Mouse (Mus musculus): ENCODE data around the gene Tmem238. TPM values are rescaled to one million over a fixed set of nuclear protein-coding genes. Genes with fewer than 3 reads are reported as not detected.
"Not testable (repeated sequence)": the region's sequence is repeated elsewhere in the genome, so short reads cannot be mapped to it uniquely, and the experiment has no call there.

Tmem238 gene
- 1 to 10 TPM; 3.7 to 5.2 TPM for total RNA-seq (2021)
- long read RNA-seq, experiment 1, transcript Tmem238-201 (2 exons, 1,375 nt), result major isoform, 8 of 8 reads
- long read RNA-seq, experiment 1, partial matches to known transcripts, result 0 of 8 reads
- long read RNA-seq, experiment 1, other reads (novel, unspliced or antisense), result 0 of 8 reads
- long read RNA-seq, experiment 2, transcript Tmem238-201 (2 exons, 1,375 nt), result major isoform, 6 of 7 reads
- long read RNA-seq, experiment 2, partial matches to known transcripts, result 0 of 7 reads
- long read RNA-seq, experiment 2, other reads (novel, unspliced or antisense), result 0 of 7 reads

DNA sequence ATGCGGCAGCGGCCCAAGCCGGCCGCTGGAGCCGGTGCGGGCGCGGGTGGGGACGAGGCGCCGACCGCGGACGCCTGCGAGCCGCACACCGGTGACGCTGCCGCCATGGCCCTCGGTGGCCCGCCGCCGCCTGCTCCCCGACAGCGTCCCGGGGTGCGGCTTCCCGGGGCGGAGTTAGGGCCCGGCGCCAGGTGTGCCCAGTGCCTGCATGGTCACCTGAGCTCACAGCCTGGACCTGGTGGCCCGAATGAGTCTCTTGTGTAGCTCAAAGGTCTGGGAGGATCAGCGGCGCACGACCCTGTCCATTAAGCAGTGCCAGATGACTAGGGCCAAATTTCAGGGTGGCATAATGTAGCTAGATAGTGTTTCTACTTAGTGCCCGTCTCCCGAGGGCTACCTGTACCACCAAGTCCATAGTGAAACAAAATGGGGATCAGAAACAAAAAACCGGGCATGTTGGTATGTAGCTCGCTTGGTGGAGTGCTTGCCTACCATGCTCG, at the start of gene Tmem238:
TSS of gene Tmem238 (minus strand) at position 221 of the 500 bp plus-strand sequence.
- DNase-seq (ENCODE audit: low spot score in 2 of 2), result peak in 1 of 2 experiments; percentile 41

- DNase-seq (ENCODE audit: low spot score in 2 of 2), result no peak
These were observed 48.2 kb upstream of the Tmem238 start for GRCm38 (mm10) chr7:4837639-4838038.

DNA sequence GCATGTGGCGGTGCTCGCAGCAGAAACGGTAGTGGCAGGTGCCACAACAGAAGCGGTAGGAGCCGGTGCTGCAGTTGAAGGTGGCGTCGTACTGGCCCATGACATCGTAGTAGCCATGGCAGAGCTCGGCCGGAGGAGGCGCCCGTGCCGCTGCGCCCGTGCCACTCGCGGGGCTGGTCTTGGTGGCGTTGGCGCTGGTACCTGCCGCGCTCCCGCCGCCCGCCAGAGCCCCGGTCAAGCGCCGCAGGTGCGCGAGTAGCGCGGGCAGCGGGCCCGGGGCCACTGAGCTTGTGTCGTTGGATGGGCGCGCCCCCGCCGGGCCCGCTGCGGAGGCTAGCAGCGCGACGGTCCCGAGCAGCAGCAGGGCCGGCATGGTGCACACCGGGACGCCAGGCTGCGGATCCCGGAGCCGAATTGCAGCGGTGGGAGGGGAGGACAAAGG, 46.9 kb upstream of the Tmem238 start:
- DNase-seq (ENCODE audit: low spot score in 2 of 2), result peak in 1 of 2 experiments; percentile 27

DNA sequence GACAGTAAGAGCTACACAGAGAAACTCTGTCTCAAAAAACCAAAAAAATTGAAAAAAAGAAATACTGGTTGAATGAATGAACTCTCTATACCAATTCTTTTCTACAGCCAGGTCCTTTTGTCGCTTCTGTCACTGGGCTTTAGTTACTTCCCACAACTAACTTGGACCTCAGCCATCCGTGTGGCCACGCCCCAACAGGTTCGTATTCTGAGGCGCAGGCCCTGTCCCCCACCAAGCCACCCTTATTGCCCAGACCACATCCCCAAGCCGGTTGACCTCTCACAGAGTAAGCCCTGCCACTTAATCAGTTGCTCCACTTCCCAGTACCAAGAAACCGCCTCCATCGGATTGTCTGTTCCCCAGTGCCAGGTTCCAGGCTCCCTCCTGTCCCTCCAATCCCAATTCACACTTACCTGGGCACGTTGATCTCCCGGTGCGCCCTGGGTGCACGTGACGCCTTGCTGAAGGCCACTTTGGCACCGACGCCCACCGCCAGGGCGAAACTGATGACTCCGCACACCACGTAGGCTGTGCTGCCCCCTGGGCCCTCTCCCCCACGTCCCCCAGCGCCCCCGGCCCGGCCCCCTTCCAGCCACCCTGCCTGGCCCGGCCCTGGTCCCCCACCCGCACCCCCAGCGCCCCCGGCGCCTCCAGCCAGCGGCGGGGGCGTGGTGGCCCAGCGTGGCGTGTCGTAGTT, 46.3 kb upstream of the Tmem238 start:
- DNase-seq (ENCODE audit: low spot score in 2 of 2), result no peak

GRCm38 (mm10) chr7:4830476-4830875, 41.0 kb upstream of the Tmem238 start:
- no peak for DNase-seq (ENCODE audit: low spot score in 2 of 2)

- DNase-seq (ENCODE audit: low spot score in 2 of 2), result no peak
These were observed 35.9 kb upstream of the Tmem238 start for GRCm38 (mm10) chr7:4825365-4825764.

DNA sequence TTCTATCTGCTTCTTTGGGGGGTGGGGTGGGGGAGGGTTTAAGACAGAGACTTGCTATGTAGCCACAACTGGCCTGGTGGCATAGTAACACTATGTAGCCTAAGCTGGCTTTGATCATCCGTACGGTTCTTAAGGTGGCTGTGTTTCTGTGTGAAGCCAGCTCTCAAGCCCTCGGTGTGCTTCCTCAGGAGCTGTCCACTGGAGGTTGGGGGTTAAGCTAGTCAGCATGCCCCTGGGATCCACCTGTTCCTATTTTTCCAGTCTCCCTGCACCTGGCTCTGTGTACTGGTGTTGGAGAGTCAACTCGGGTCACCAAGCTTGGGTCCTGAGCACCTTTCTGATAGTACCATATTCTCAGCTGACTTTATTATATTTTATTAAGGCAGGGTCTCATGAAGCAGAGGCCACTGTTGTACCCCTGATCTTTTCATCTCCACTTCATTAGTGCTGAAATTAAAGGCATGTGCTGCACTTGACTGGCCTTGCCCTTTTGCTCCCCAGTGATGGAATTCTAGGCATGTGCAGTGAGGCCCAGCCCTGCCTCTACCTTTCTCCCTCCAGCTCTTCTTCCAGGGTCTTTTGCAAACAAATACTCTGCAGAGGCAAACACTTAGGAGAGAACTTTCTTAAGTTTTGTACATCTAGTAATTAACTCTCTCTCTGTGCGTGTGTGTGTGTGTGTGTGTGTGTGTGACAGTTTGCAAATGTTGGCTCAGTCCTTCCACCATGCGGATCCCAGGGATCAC, 32.9 kb upstream of the Tmem238 start:
- no peak for DNase-seq (ENCODE audit: low spot score in 2 of 2)

GRCm38 (mm10) chr7:4821690-4822089, 32.2 kb upstream of the Tmem238 start:
- no peak for DNase-seq (ENCODE audit: low spot score in 2 of 2)

DNA sequence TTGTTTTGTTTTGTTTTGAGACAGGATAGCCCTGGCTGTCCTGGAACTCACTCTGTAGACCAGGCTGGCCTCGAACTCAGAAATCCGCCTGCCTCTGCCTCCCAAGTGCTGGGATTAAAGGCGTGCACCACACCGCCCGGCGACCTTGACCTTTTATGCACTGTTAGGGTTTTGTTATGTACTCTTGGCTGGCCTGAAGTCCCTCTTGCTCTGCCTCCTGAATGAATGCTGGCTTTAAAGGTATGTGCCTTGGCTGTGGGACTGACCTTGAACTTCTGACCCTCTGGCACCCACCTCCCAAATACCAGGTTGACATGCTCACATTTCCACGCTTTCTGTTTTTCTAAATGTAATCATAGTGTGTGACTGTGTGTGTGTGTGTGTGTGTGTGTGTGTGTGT, 31.5 kb upstream of the Tmem238 start:
- not testable (repeated sequence) for DNase-seq (ENCODE audit: low spot score in 2 of 2)

- DNase-seq (ENCODE audit: low spot score in 2 of 2), result no peak
These were observed 27.1 kb upstream of the Tmem238 start for GRCm38 (mm10) chr7:4816559-4816958.

DNA sequence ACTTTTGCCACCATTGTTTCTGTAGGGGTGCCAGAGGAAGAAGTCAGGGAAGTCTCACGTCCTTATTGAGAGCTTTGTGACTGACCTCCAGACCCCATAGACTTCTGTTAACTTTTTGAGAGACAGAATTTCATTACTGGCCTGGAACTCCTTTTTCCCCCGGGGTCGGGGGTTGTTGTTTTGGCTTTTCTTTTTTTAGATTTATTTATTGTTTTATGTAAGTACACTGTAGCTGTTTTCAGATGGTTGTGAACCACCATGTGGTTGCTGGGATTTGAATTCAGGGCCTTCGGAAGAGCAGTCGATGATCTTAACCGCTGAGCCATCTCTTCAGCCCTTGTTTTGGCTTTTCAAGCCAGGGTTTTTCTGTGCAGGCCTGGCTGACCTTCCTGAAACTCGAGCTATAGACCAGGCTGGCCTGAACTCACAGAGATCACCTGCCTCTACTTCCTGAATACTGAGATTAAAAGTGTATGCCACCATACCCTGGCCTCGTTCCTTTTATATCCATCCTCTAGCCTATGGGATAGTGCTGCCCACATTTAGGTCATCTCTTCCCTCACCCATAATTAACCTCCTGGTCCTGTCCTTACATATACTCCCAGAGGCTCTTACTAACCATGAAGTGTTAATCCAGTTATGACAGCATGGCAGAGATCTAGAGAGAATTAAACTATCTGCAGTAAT, 23.8 kb upstream of the Tmem238 start:
- no peak for DNase-seq (ENCODE audit: low spot score in 2 of 2)

DNA sequence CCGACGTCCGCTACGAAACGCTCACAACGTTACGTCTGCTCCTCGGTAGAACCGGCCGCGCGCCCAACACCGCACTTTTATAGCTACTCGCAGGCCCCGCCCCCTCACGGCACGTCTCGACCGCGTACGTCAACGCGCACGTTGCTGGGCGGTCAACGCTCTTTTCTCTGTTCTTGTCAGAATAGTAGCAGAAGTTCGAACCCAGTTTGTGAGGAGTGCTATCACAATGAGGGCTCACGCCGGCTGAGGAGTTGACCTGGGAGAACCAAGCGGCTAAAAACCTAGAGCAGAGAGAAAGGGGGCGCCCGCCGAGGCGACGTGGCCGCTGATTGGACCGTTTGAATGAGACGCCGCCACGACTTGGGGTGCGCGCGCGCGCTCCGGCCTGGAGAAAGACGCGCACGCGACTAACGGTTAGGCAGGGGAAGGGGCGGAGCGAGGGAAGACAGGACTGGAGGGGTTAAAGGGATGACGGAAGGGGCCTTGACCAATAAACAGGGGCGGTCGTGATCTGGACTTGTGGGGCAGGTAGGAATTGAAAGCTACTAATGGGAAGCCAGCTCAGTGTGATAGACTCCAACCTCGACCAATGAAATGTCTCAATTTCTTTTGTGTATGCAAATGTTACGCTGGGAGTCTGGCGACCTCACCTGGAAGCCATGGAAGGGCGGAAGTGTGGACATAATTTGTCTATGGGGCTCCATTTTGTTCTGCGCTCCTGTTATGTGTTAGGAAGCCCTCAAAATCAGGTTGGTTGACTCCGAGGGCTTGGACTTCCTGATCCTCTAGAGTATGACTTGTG, 23.0 kb upstream of the Tmem238 start, which contains the start of gene Ube2s:
TSS of gene Ube2s (minus strand) at position 288 of the 802 bp plus-strand sequence.
- peak; percentile 97 to 98 for DNase-seq (ENCODE audit: low spot score in 2 of 2)

GRCm38 (mm10) chr7:4811842-4812302, 22.4 kb upstream of the Tmem238 start:
- peak in 1 of 2 experiments; percentile 58 for DNase-seq (ENCODE audit: low spot score in 2 of 2)

- not testable (repeated sequence) for DNase-seq (ENCODE audit: low spot score in 2 of 2)
These were observed 21.7 kb upstream of the Tmem238 start for GRCm38 (mm10) chr7:4811131-4811530.

GRCm38 (mm10) chr7:4806716-4807115, 17.3 kb upstream of the Tmem238 start:
- no peak for DNase-seq (ENCODE audit: low spot score in 2 of 2)

DNA sequence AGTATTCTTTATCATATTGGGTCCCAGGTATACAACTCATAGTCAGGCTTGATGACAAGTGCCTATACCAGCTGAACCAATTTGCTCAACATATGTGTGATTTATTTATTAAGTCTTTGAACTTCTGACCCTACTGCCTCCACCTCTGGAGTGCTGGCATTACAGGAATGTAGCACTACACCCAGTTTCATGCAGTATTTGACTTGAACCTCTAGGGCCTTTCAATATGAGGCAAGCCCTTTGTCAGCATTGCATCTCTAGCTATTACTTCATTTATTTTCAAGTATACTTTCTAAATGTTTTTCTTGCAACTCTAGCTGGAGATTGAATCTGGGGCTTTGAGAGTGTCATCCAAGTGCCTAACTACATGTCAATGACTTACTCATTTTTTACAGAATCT, 12.8 kb upstream of the Tmem238 start:
- no peak for DNase-seq (ENCODE audit: low spot score in 2 of 2)

DNA sequence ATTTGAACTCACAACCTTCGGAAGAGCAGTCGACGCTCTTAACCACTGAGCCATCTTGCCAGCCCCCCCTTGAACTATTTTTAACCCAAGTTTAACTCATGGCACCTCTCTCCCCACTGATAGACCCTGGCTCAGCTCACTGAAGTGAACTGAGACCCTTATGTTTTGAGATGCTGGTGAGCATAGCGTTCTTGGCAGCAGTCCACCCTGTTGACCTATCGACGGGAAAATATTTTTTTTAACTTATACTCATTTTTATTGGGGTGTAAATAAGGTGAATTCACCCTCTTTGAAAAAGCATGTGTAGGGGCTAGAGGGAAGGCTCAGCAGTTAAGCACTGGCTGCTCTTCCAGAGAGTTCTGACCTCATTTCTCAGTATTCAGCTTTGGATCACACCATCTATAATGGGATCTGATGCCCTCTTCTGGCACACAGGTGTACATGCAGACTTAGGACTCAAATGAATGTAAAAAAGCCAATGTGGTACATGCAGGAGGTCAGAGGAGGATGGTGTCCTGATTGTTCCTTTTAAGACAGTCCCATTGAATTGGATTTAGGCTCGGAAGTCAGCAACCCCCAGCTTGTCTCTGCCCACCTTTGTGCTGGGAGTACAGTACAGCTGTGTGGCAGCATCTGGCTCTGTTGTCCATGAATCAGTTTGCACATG, 6.4 kb upstream of the Tmem238 start:
- DNase-seq (ENCODE audit: low spot score in 2 of 2), result no peak

DNA sequence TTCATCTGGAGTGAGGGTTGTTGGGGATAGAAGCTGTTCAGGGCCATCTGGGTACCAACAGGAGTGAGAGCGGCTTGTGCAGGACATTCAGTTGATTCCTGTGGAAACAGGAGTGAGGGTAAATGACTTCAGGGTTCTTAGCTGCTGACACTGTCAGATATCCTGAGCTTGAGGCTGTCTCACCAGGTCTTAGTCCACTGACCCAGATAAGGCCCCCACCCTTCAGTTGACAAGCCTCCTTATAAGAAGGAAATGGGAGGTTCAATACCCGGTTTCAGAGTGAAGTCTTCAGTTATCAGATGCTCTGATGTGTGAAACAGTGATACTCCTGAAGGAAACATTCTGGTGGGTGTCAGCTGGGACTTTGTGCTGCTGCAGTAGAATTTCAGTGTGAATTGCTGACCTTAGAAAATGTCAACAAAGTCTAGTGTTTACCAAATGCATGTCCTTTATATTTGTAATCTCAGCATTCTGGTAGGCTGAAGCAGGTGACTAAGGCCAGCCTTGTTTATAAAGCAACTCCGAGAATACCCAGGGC, 5.2 kb upstream of the Tmem238 start:
- no peak for DNase-seq (ENCODE audit: low spot score in 2 of 2)

GRCm38 (mm10) chr7:4793674-4794073, 4.2 kb upstream of the Tmem238 start:
- DNase-seq (ENCODE audit: low spot score in 2 of 2), result no peak
